Mouse (Mus musculus) ES-E14 (cell line): ENCODE measurements around the gene Ptdss2.

Experiments
- HCFC1 ChIP-seq: IDR thresholded peaks from 2 replicates; pipeline ENCODE4 v1.6.1; 2012; ENCODE audit warnings: low read length, inconsistent platforms, borderline replicate concordance; ENCODE audit not compliant: insufficient read depth
- ZC3H11A ChIP-seq: IDR thresholded peaks from 2 replicates; pipeline ENCODE4 v1.6.1; 2012; ENCODE audit warnings: low read depth, mild to moderate bottlenecking, inconsistent platforms, low read length, borderline replicate concordance

- TF ChIP-seq HCFC1 = no peak
- no peak for TF ChIP-seq ZC3H11A
These were observed 1.6 kb upstream of the Ptdss2 start for GRCm38 (mm10) chr7:141120605-141121004.
